Mouse (Mus musculus) MEL (cell line): ENCODE measurements around the gene Eral1. TPM values are rescaled to one million over a fixed set of nuclear protein-coding genes. Genes with fewer than 3 reads are reported as not detected.

ENCODE experiments used
- DNase-seq: peaks from one replicate; pipeline ENCODE4 v3.0.0; 2011; ENCODE audit warnings: low read depth, low spot score
- H3K27ac ChIP-seq: 2 replicates; pipeline ENCODE4 v1.5.1; 2012; ENCODE audit warnings: low read depth, mild to moderate bottlenecking, control low read depth, low read length, moderate library complexity; ENCODE audit not compliant: control insufficient read depth
- H3K27me3 ChIP-seq, 2 experiments: fragments of 150-350 bp in 1 of 2; sonication (generic) in 1 of 2; 2 replicates each; pipeline ENCODE4 v1.6.1; 2012; ENCODE audit warnings: low read length in 2 of 2, mild to moderate bottlenecking in 2 of 2, improper control_type of control experiment in 1 of 2, moderate library complexity in 1 of 2; ENCODE audit not compliant: insufficient read depth in 2 of 2, control insufficient read depth in 1 of 2
- H3K36me3 ChIP-seq, 2 experiments: 2 replicates each; pipeline ENCODE4 v1.6.1; 2012 to 2014; ENCODE audit warnings: low read length in 2 of 2, improper control_type of control experiment in 1 of 2, inconsistent platforms in 1 of 2, mild to moderate bottlenecking in 1 of 2; ENCODE audit not compliant: insufficient read depth in 2 of 2, control insufficient read depth in 1 of 2
- H3K4me1 ChIP-seq, 2 experiments: fragments of 150-350 bp in 1 of 2; sonication (generic) in 1 of 2; 2 replicates each; pipeline ENCODE4 v1.6.1; 2012; ENCODE audit warnings: low read length in 2 of 2, improper control_type of control experiment in 1 of 2, mild to moderate bottlenecking in 1 of 2; ENCODE audit not compliant: insufficient read depth in 2 of 2, control insufficient read depth in 1 of 2
- H3K4me3 ChIP-seq, 2 experiments: fragments of 150-350 bp in 1 of 2; sonication (generic) in 1 of 2; 2 replicates each; pipeline ENCODE4 v1.5.1; 2012; ENCODE audit warnings: low read depth in 2 of 2, low read length in 2 of 2, mild to moderate bottlenecking in 2 of 2, moderate library complexity in 2 of 2, control low read depth in 1 of 2, improper control_type of control experiment in 1 of 2; ENCODE audit not compliant: control insufficient read depth in 1 of 2, insufficient read depth in 1 of 2
- H3K79me2 ChIP-seq: 2 replicates; pipeline ENCODE4 v1.6.1; 2012; ENCODE audit warnings: mild to moderate bottlenecking, low read length, moderate library complexity; ENCODE audit not compliant: control insufficient read depth, poor library complexity, insufficient read depth
- H3K9ac ChIP-seq: 2 replicates; pipeline ENCODE4 v1.6.1; 2012; ENCODE audit warnings: low read depth, mild to moderate bottlenecking, control low read depth, low read length, moderate library complexity; ENCODE audit not compliant: control insufficient read depth, poor library complexity, severe bottlenecking
- H3K9me3 ChIP-seq: fragments of 150-350 bp; sonication (generic); replicated peaks from 2 replicates; pipeline ENCODE4 v1.6.1; 2012; ENCODE audit warnings: mild to moderate bottlenecking, low read length, improper control_type of control experiment, moderate library complexity; ENCODE audit not compliant: insufficient read depth
- CTCF ChIP-seq, 3 experiments: IDR thresholded peaks in 2 of 3; conservative IDR thresholded peaks in 1 of 3; 2 replicates each; pipeline ENCODE4 v1.5.1; 2011 to 2012; ENCODE audit warnings: low read length in 3 of 3, low read depth in 2 of 3, mild to moderate bottlenecking in 2 of 3, improper control_type of control experiment in 1 of 3, inconsistent platforms in 1 of 3, mixed read lengths in 1 of 3, moderate library complexity in 1 of 3; ENCODE audit not compliant: control insufficient read depth in 1 of 3, insufficient read depth in 1 of 3, poor library complexity in 1 of 3, severe bottlenecking in 1 of 3
- E2F4 ChIP-seq: IDR thresholded peaks from 2 replicates; pipeline ENCODE4 v1.6.1; 2011; ENCODE audit warnings: low read depth, low read length, improper control_type of control experiment, borderline replicate concordance
- EP300 ChIP-seq, 2 experiments: IDR thresholded peaks; 2 replicates each; pipeline ENCODE4 v1.6.1; 2011; ENCODE audit warnings: improper control_type of control experiment in 2 of 2, low read length in 2 of 2, low read depth in 1 of 2, mild to moderate bottlenecking in 1 of 2
- ETS1 ChIP-seq: IDR thresholded peaks from 2 replicates; pipeline ENCODE4 v1.6.1; 2012; ENCODE audit warnings: low read depth, mild to moderate bottlenecking, inconsistent platforms, low read length, improper control_type of control experiment, moderate library complexity
- GABPA ChIP-seq: IDR thresholded peaks from 2 replicates; pipeline ENCODE4 v1.6.1; 2012; ENCODE audit warnings: low read depth, mild to moderate bottlenecking, inconsistent platforms, low read length, improper control_type of control experiment, moderate library complexity
- GATA1 ChIP-seq: IDR thresholded peaks from 2 replicates; pipeline ENCODE4 v1.6.1; 2011; ENCODE audit warnings: low read depth, low read length, improper control_type of control experiment
- HCFC1 ChIP-seq: IDR thresholded peaks from 2 replicates; pipeline ENCODE4 v1.6.1; 2012; ENCODE audit warnings: low read depth, mild to moderate bottlenecking, inconsistent platforms, low read length, improper control_type of control experiment, moderate library complexity
- MAX ChIP-seq: IDR thresholded peaks from 2 replicates; pipeline ENCODE4 v1.6.1; 2011; ENCODE audit warnings: low read length, improper control_type of control experiment
- MXI1 ChIP-seq: IDR thresholded peaks from 2 replicates; pipeline ENCODE4 v1.6.1; 2011; ENCODE audit warnings: mild to moderate bottlenecking, low read depth, low read length, improper control_type of control experiment
- MYC ChIP-seq: IDR thresholded peaks from 2 replicates; pipeline ENCODE4 v1.6.1; 2011; ENCODE audit warnings: low read depth, mild to moderate bottlenecking, low read length, improper control_type of control experiment, moderate library complexity
- NELFE ChIP-seq: IDR thresholded peaks from 2 replicates; pipeline ENCODE4 v1.6.1; 2011; ENCODE audit warnings: low read depth, low read length, improper control_type of control experiment
- NRF1 ChIP-seq: IDR thresholded peaks from 2 replicates; pipeline ENCODE4 v1.6.1; 2014; ENCODE audit warnings: low read depth, mild to moderate bottlenecking, inconsistent platforms, low read length, improper control_type of control experiment, moderate library complexity; ENCODE audit not compliant: poor library complexity, insufficient read depth, severe bottlenecking
- POLR2A ChIP-seq, 2 experiments: IDR thresholded peaks; 2 replicates each; pipeline ENCODE4 v1.6.1; 2011 to 2012; ENCODE audit warnings: low read length in 2 of 2, mild to moderate bottlenecking in 2 of 2, control low read depth in 1 of 2, improper control_type of control experiment in 1 of 2, low read depth in 1 of 2, moderate library complexity in 1 of 2; ENCODE audit not compliant: control insufficient read depth in 1 of 2, insufficient read depth in 1 of 2, poor library complexity in 1 of 2
- POLR2AphosphoS2 ChIP-seq: IDR thresholded peaks from 2 replicates; pipeline ENCODE4 v1.6.1; 2011; ENCODE audit warnings: low read length, improper control_type of control experiment
- RCOR1 ChIP-seq: IDR thresholded peaks from 2 replicates; pipeline ENCODE4 v1.6.1; 2012; ENCODE audit warnings: low read depth, mild to moderate bottlenecking, inconsistent platforms, low read length, improper control_type of control experiment
- SIN3A ChIP-seq: IDR thresholded peaks from 2 replicates; pipeline ENCODE4 v1.6.1; 2012; ENCODE audit warnings: low read length, improper control_type of control experiment, inconsistent platforms
- TBP ChIP-seq: IDR thresholded peaks from 2 replicates; pipeline ENCODE4 v1.8.0; 2011; ENCODE audit warnings: low read depth, low read length, improper control_type of control experiment
- TCF12 ChIP-seq: IDR thresholded peaks from 2 replicates; pipeline ENCODE4 v1.6.1; 2014; ENCODE audit warnings: low read depth, mild to moderate bottlenecking, inconsistent platforms, low read length, improper control_type of control experiment, moderate library complexity
- ZMIZ1 ChIP-seq: IDR thresholded peaks from 2 replicates; pipeline ENCODE4 v1.6.1; 2012; ENCODE audit warnings: low read depth, mild to moderate bottlenecking, inconsistent platforms, low read length, improper control_type of control experiment, moderate library complexity
- polyA plus RNA-seq, 2 experiments: library from polyadenylated mRNA; stranded (reverse) in 1 of 2; unstranded in 1 of 2; fragments of >175 nt in 1 of 2; fragments of >200 nt in 1 of 2; gene quantifications; 2 replicates each; pipeline versions ENCODE4 v1.2.1 to v1.2.4; 2012; ENCODE audit warnings: low replicate concordance in 2 of 2, low read depth in 1 of 2; ENCODE audit not compliant: insufficient read length in 2 of 2, insufficient read depth in 1 of 2, missing spikeins in 1 of 2
- total RNA-seq: library from RNA; depleted of rRNA; stranded (reverse); fragments of 300-350 nt; gene quantifications from 2 replicates; pipeline ENCODE4 v1.2.3, GENCODE M21; 2012

Eral1 gene
- total and polyA plus RNA-seq, 3 experiments = 38.4 to 43.5 TPM; not detected in 1

GRCm38 (mm10) chr11:78094504-78095143 lies 14.4 kb upstream of the Eral1 start, which contains the start of gene Fam222b:
Gene Fam222b, plus strand, starts transcription at chr11:78094660.
- Histone ChIP-seq H3K27ac (peak within 1 kb of the TSS; percentile 65), H3K79me2 (no peaks in the 10 kb centered on the region)

GRCm38 (mm10) chr11:78094137-78094503 lies 13.9 kb upstream of the Eral1 start:
- TF ChIP-seq SIN3A (peak; percentile 62; the same call in 1 of the 2 replicates), MAX (no peak)
- Histone ChIP-seq H3K79me2 (no peaks in the 10 kb centered on the region), H3K27ac (peak overlapping the region; percentile 65), H3K9me3 (no peaks in the 10 kb centered on the region), H3K27me3 (no peaks in the 10 kb centered on the region), H3K4me3 (peak overlapping the region; percentile 69 to 73), H3K4me1 (peaks cover 4 to 14% of the 10 kb centered on the region in 2 experiments; a peak in 3 of 4 replicates), H3K36me3 (peaks cover 0 to 27% of the 10 kb centered on the region in 2 experiments; a peak in 2 of 4 replicates), H3K9ac (peak overlapping the region; percentile 74)
- no peak for DNase-seq

More at GRCm38 (mm10) chr11:78094504-78095143, 14.4 kb upstream of the Eral1 start, which contains the start of gene Fam222b:
- peak within 1 kb of the TSS; percentile 74 for H3K9ac ChIP-seq
- peaks cover 0 to 27% of the 10 kb centered on the region in 2 experiments; a peak in 2 of 4 replicates for H3K36me3 ChIP-seq
- peak; percentile 95 for DNase-seq
- no peaks in the 10 kb centered on the region for H3K27me3 ChIP-seq
- TF ChIP-seq TCF12 (peak; percentile 66), MYC (no peak), HCFC1 (peak; percentile 84), NELFE (peak; percentile 92), GATA1 (no peak), NRF1 (peak; percentile 97), ZMIZ1 (peak; percentile 85), CTCF (IDR thresholded peaks at IDR 0.05 in 2 of 3, conservative IDR thresholded peaks at IDR 0.05 in 1 of 3; ENCODE audit: control insufficient read depth in 1 of 3, insufficient read depth in 1 of 3, low read depth in 2 of 3, low read length in 3 of 3, poor library complexity in 1 of 3, severe bottlenecking in 1 of 3) (no peak), POLR2A (IDR thresholded peaks at IDR 0.05; ENCODE audit: control insufficient read depth in 1 of 2, insufficient read depth in 1 of 2, low read depth in 1 of 2, low read length in 2 of 2, poor library complexity in 1 of 2) (peak; percentile 68 to 95; a peak in 3 of 4 replicates), ETS1 (no peak), RCOR1 (peak; percentile 44), GABPA (no peak), POLR2AphosphoS2 (peak; percentile 94), SIN3A (peak; percentile 53; the same call in 1 of the 2 replicates), MXI1 (peak; percentile 60), EP300 (IDR thresholded peaks at IDR 0.05; ENCODE audit: low read depth in 1 of 2, low read length in 2 of 2) (no peak), E2F4 (no peak), TBP (peak; percentile 81)
- peaks cover 4 to 14% of the 10 kb centered on the region in 2 experiments; a peak in 3 of 4 replicates for H3K4me1 ChIP-seq
- H3K9me3 ChIP-seq = no peaks in the 10 kb centered on the region
- H3K4me3 ChIP-seq = peak within 1 kb of the TSS; percentile 69 to 73
